Mouse (Mus musculus) olfactory bulb, adult 2 months (tissue): ENCODE results near the gene Ppm1f.
A peak's percentile ranks its signal among the peaks of the same experiment; 100 is the strongest.

Experiments used
- CTCF ChIP-seq: fragments of 200-500 bp; IDR thresholded peaks from 2 replicates; pipeline ENCODE4 v1.5.1; 2012; ENCODE audit warnings: low read depth, mild to moderate bottlenecking, low read length, moderate library complexity; ENCODE audit not compliant: insufficient read depth
- POLR2A ChIP-seq: fragments of 200-500 bp; IDR thresholded peaks from 2 replicates; pipeline ENCODE4 v1.6.1; 2012; ENCODE audit warnings: mild to moderate bottlenecking, low read depth, low read length, moderate library complexity; ENCODE audit not compliant: insufficient read depth

DNA sequence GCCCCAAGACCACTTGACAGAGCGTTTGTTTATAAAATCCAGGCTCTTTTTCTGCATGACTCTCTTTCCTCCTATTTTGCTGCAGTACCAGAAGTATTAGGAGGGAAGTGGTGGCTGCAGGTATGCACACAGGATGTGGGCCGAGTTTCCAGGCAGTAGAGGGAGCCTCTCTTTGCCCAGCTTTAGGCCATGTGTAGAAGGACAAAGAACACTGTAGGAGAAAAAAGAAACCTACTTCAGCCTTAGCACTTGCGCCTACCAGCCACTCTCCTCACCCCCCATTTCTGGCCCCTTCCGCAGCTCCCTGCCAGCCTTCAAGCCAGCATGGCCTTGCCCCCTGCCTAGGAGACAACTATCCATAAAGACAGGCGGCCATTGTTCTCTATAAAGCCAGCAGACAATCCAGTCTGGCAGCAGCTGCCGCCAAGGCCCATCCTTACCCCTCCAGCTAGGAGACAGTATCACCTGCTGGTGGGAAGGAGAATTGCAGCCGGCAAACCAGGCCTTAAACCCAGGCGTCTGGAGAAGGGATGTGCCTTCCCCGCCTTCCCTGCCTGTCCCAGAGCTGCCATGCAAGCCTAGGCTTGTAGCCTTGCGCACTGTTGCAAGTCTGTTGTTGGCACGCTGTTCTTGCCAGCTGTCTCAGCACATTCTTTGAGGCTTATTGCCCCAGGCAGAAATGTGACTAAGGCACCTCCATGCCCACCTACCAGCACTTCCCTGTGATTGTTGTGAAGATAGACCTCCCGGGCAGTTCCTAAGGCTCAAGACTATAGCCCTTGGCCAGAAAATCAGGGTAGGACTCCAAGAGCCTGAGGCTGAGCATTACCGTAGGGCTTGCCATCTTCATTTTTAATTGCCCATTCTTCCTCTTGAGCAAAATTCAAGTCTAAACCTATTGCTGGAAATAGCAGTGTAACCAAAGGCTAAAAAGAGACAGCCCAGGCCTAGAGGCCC, 15.7 kb downstream of the Ppm1f start:
- TF ChIP-seq CTCF = peak; percentile 93
- TF ChIP-seq POLR2A = no peak
